Mouse (Mus musculus): ENCODE data around the gene Ift81.

- TF ChIP-seq CHD2 (IDR thresholded peaks at IDR 0.05; ENCODE audit: low read depth, low read length) (no peak), ZC3H11A (IDR thresholded peaks at IDR 0.05; ENCODE audit: borderline replicate concordance, low read depth, low read length) (no peak), ZNF384 (IDR thresholded peaks at IDR 0.05; ENCODE audit: low read depth, low read length) (no peak)
Observed at GRCm38 (mm10) chr5:122584093-122584492, 30.2 kb downstream of the Ift81 start.
